Mouse (Mus musculus): Measurements from ENCODE around the gene Syn3.

DNA sequence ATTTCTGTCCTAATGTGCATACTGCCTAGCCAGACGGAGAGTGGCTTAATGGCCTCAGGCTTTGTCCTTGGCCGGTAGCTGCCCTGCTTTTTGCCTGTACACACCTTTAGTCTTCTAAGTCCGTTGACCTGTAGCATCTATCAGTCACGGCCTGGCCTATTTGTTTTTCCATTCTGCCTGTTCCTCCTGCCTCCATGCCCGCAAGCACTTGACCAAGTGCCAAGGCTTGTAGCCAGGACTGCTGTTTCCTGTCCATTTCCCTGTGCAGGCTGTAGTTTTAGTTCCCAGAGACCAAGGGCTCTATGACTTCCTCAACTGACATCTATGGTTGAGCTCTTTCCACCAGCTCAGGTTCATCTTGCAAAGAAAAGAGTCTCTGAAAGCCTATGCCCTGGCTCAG lies 79.8 kb downstream of the Syn3 start:
- no peak for TF ChIP-seq EP300 (optimal IDR thresholded peaks at IDR 0.05)
- TF ChIP-seq CTCF (IDR thresholded peaks at IDR 0.05; ENCODE audit: low read depth), result no peak
